ENCODE assay signal across 8 mouse cellular contexts in genomic region chr11:120506899-120507298, GRCm38 (mm10). TPM values are rescaled to one million over a fixed set of nuclear protein-coding genes. Genes with fewer than 3 reads are reported as not detected.
DNase-seq lines count a peak whose midpoint lies in the region.

No protein-coding gene starts in this region.

- peak; percentile 24 for DNase-seq in embryo, embryonic 11 days
- DNase-seq in embryo, embryonic 10 days (ENCODE audit: low spot score) = no peak
- peak; percentile 69 for DNase-seq in 416B (ENCODE audit: low read depth)
- DNase-seq in adipocyte (ENCODE audit: low spot score) = peak; percentile 37
- peak; percentile 58 for DNase-seq in kidney, postnatal 10 days
- DNase-seq in right cerebral cortex, postnatal 10 days (ENCODE audit: low spot score in 2 of 2) = no peak
- DNase-seq in gastrocnemius, postnatal 36 days = no peak
- DNase-seq in gastrocnemius, postnatal 14 days = no peak

- intact Hi-C loops in gastrocnemius, postnatal 36 days (cut with DNase I) = no loop called here
- intact Hi-C loops in gastrocnemius, postnatal 14 days (cut with DNase I; ENCODE audit: low total_unique reads) = no loop called here

RNA-seq across cellular contexts. Expression of gene Slc25a10, which starts 15.3 kb away (rescaled TPM):
- total RNA-seq in gastrocnemius, postnatal 36 days (2021) = 1 to 10 TPM; 3.7 to 4.5 TPM
- total RNA-seq in gastrocnemius, postnatal 14 days (2021) = 1 to 10 TPM; 5.1 to 7.0 TPM

RNA-seq across cellular contexts. Expression of gene Mrpl12, which starts 22.5 kb away (rescaled TPM):
- total RNA-seq in gastrocnemius, postnatal 36 days (2021) = 100 to 1,000 TPM; 142 to 144 TPM
- 100 to 1,000 TPM; 133 to 143 TPM for total RNA-seq in gastrocnemius, postnatal 14 days (2021)

RNA-seq across cellular contexts. Expression of gene Gcgr, which starts 23.6 kb away (rescaled TPM):
- under 1 TPM; 0.18 to 0.25 TPM for total RNA-seq in gastrocnemius, postnatal 36 days (2021)
- under 1 TPM in 1 of 2 experiments, not detected in 1; 0.38 TPM for total RNA-seq in gastrocnemius, postnatal 14 days (2021)

RNA-seq across cellular contexts. Expression of gene Arl16, which starts 39.5 kb away (rescaled TPM):
- total RNA-seq in gastrocnemius, postnatal 36 days (2021) = 1 to 10 TPM; 4.8 to 6.3 TPM
- 10 to 100 TPM; 11.4 to 11.8 TPM for total RNA-seq in gastrocnemius, postnatal 14 days (2021)

RNA-seq across cellular contexts. Expression of gene Mcrip1, which starts 42.6 kb away (rescaled TPM):
- 10 to 100 TPM; 19.9 to 23.8 TPM for total RNA-seq in gastrocnemius, postnatal 36 days (2021)
- 10 to 100 TPM; 31.1 to 33.3 TPM for total RNA-seq in gastrocnemius, postnatal 14 days (2021)

Comparison
In these comparisons a context has a peak if more than half of its experiments do, and no peak if none do; other contexts are left out.
1. DNase-seq: peak in embryo, embryonic 11 days (single experiment), 416B (single experiment), adipocyte (single experiment) and kidney, postnatal 10 days (single experiment); none in embryo, embryonic 10 days (single experiment), right cerebral cortex, postnatal 10 days (0 of 2), gastrocnemius, postnatal 36 days (0 of 2) and gastrocnemius, postnatal 14 days (single experiment).